Mouse (Mus musculus) CD4-positive, CD25-positive, alpha-beta regulatory T cell, adult 4 months (primary cell): ENCODE results near the gene Gng2. TPM values are rescaled to one million over a fixed set of nuclear protein-coding genes. Genes with fewer than 3 reads are reported as not detected.

Source experiments
- ATAC-seq: one replicate; pipeline ENCODE4 v1.8.0; 2017
- polyA plus RNA-seq, 2 experiments: library from polyadenylated mRNA; unstranded; fragments of 100-300 nt; shearing (Covaris generic); gene quantifications; one replicate each; pipeline ENCODE4 v1.2.1; 2017

The Gng2 gene
- polyA plus RNA-seq, 2 experiments from 2014 or later: 39.1 to 54.2 TPM

- ATAC-seq: peak; percentile 71
Measured at GRCm38 (mm10) chr14:19976421-19977270, 781 bp downstream of the Gng2 start.

- ATAC-seq: no peak
Measured at GRCm38 (mm10) chr14:19974978-19975493, 2.4 kb downstream of the Gng2 start.

DNA sequence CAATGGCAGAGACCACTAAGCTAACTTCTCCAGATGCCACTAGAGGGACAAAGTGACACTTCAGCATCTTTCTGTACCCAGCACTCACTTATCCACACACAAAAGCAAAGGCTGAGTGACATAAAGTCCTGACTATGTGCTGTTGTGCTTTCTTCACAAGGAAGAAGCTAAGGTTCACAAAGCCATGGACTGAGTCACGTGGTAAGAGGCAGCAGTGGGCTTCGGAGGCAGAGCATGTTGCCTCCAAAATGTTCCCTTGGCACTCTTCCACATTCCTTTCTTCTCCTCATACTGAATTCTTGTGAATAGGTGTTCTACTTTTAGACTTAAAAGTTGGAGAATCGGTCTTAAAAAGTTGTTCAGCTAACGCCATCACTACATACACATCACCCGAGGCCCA lies 3.0 kb downstream of the Gng2 start:
- ATAC-seq: no peak

- no peak for ATAC-seq
Measured at GRCm38 (mm10) chr14:19972316-19973029, 5.0 kb downstream of the Gng2 start.

DNA sequence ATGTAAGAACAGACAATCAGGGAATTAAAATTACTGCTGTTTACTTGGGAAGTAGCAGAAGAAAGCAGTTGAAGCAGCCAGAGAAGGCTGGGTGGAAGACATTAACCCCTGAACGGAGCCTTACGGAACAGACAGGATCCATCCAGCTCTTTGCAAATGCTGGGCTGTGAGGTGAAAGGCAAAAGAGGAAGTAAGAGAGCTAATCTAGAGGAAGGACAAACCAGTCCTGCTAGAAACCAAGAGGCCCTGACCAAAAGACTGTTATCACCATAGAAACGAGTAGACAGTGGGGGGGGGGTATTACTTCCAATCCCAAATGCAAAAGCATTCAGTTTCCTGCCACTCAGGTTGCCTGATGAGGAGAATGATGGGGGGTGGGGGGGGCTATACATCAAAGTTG lies 6.6 kb downstream of the Gng2 start:
- no peak for ATAC-seq

GRCm38 (mm10) chr14:19970106-19970785 lies 7.2 kb downstream of the Gng2 start:
- no peak for ATAC-seq

GRCm38 (mm10) chr14:19969566-19969965 lies 7.9 kb downstream of the Gng2 start:
- ATAC-seq: peak; percentile 40

DNA sequence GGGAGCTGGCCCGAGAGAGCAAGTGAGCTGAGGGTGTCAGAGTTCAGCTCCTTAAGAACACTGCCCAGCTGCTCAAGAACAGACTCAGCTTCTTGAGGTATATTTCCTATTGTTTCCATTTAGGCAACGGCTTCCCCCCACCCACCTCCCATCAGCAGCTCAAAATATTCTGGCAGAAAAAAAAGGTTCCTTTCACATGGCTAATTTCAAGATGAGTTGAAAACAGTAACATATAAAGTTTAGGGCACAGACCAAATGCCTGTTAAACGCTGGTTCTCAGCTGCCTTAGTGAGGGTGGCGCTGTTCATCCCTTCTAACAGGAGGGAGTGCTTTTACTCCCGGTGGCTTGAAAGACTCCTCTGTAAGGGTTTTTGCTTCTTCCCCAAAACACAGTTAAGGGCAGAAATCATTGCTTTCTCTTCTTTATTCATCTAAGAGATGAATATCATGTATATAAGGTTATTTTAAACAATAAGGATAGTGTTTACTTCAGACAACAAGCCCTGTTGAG lies 8.4 kb downstream of the Gng2 start:
- ATAC-seq: peak; percentile 27

DNA sequence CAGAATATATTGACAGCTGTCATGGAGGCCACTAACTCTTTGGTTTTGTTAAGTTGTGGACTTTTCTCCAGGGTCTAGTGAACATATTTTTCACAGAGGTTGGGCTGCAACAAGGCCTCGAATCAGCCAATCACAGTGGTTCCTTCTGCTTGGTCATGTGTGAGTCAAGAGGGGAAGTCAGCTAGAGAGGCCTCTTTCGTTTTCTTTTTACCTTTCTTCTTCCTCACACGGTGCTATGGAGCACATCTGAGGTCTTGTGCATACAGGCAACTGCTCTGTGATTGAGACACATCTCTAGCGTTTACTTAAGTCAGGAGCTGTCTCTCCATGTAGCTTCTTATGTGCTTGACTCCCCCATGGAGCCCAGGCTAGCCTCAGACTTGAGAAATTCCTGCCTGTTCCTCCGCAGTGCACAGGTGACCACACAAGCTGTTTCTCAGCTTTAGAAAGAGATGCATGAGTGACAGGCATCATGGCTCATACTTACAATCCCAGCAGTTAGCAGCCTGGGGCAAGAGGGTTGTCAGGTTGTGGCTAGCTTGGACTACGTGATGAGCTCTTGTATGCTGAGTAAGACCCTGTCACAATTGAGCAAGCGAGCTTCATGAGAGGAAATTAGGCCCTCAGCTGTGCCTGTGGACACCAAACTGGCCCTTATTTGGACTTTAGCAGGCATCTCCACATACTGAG lies 9.0 kb downstream of the Gng2 start:
- ATAC-seq: peak; percentile 82

DNA sequence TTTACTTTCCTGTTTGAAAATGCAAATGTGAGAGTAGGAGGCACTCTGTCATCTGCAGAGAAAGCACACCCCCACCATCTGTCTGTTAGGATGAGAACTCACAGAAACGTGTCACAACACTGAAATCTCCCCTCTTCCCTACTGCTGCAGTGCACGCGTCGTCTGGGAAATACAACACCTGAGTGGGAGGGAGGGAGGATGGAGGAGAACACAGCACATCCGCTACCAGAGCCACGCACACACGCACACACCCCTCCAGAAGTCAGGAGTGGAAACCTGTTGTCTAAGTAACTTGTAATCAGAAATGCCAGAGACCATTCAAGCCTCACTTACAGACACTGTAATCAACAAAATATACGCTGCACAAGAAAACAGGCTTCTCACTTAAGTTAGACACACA lies 9.9 kb downstream of the Gng2 start:
- ATAC-seq: no peak

DNA sequence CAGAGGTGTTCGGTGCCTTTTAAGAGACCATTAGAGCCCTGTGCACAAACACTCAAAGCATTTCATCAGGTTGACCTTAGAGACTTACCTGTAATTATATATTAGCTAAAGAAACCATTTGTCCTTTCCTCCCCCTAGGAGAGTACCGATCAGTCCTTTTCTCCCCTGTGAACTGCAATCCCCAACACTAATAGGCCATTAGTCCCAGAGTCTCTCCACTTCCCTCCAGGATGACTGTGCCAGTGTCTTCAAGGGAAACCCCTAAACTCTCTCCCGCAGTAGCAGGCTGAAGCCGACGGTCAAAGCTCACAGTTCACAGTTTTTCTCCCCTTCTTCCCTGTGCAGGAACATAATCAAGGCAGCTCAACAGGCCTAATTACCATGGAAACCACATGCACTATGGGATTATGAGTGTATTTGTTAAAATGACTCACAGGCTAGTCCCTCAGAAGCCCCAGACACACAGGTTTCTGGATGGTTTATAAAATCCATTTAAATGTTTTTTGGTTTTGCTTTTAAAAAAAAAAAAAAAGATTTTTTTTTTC lies 13.4 kb downstream of the Gng2 start:
- no peak for ATAC-seq

GRCm38 (mm10) chr14:19961924-19962915 lies 15.2 kb downstream of the Gng2 start:
- peak; percentile 97 for ATAC-seq

- ATAC-seq: no peak
Measured at GRCm38 (mm10) chr14:19959860-19960259, 17.6 kb downstream of the Gng2 start.

DNA sequence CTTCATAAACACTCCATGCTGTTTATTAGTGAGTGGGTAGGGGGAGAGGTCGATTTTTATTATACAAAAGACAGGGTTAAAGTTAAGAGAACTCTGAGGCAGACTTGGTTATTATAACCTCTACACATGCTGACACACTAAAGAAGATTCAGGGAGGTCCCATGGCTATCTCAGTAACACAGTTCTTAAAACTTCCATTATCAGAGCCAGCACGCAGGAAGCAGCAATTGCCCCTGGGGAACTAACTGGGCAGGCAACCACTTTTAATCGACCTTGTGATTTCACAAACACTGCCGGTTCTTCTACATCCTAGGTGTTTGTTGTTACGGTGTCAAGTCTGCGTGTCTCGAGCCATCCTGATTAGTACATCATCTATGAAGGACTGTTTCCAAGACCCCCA lies 22.4 kb downstream of the Gng2 start:
- no peak for ATAC-seq

DNA sequence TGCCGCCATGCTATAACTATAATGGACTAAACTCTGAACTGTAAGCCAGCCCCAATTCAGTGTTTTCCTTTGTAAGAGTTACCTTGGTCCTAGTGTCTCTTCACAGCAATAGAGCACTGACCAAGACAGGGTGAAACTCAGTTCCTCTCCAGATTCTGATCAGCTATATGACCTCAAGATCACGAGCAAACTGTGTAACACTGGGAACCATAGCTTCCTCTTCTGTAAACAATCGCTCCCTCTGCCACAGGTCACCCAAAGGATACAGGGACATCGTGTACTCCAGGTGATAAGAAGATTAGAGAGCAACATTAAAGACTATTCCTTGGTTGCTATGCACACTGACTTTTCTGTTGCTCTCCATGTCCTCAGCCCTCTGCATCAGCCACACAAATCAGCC lies 26.6 kb downstream of the Gng2 start:
- no peak for ATAC-seq

GRCm38 (mm10) chr14:19949475-19949874 lies 28.0 kb downstream of the Gng2 start:
- no peak for ATAC-seq

- no peak for ATAC-seq
Measured at GRCm38 (mm10) chr14:19946221-19946620, 31.2 kb downstream of the Gng2 start.

- ATAC-seq: no peak
Measured at GRCm38 (mm10) chr14:19942732-19943131, 34.7 kb downstream of the Gng2 start.

- ATAC-seq: no peak
Measured at GRCm38 (mm10) chr14:19942329-19942728, 35.1 kb downstream of the Gng2 start.

GRCm38 (mm10) chr14:19940066-19940465 lies 37.4 kb downstream of the Gng2 start:
- no peak for ATAC-seq

- no peak for ATAC-seq
Measured at GRCm38 (mm10) chr14:19938545-19938944, 38.9 kb downstream of the Gng2 start.
